Mouse (Mus musculus) 3T3-L1 (cell line): ENCODE measurements around the gene Cryga.
"Not testable (repeated sequence)": the region's sequence is repeated elsewhere in the genome, so short reads cannot be mapped to it uniquely, and the experiment has no call there.

Experiments
- DNase-seq: peaks from one replicate; pipeline ENCODE4 v3.0.0-alpha.2; 2015; ENCODE audit warnings: low read depth, low spot score

Gene Cryga

GRCm38 (mm10) chr1:65091566-65091965, 11.6 kb downstream of the Cryga start:
- DNase-seq, result peak; percentile 72

GRCm38 (mm10) chr1:65090370-65090769, 12.8 kb downstream of the Cryga start:
- peak; percentile 58 for DNase-seq

- DNase-seq, result no peak
These were observed 14.4 kb downstream of the Cryga start for GRCm38 (mm10) chr1:65088567-65089356.

- DNase-seq, result no peak
These were observed 21.0 kb downstream of the Cryga start, which contains the start of gene Crygb for GRCm38 (mm10) chr1:65082188-65082587. Crygb (minus strand) TSS chr1:65082288.

GRCm38 (mm10) chr1:65075607-65076006, 27.6 kb downstream of the Cryga start:
- peak; percentile 40 for DNase-seq

DNA sequence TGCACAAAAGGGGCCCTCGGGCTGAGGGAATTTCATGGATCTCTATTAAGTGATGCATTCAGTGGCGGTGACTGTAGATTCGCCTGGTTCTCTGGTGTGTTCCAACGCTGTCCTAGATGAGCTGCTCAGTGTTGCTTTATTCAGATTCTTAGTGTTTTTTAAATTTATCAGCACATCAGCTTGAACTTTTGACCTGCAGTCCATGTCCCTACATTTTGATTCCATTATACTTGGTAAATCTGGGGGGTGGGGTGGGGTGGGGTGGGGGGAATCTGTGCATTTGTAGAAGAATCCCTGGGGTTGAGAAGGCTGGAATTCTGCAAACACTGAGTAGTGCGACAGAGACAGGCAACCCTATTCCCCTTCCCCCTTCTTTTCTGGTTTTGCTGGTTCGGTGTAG, 29.6 kb downstream of the Cryga start, which contains the start of gene Crygc:
Gene Crygc (minus strand): TSS at position 101 of the 400 bp plus-strand sequence.
- no peak for DNase-seq

DNA sequence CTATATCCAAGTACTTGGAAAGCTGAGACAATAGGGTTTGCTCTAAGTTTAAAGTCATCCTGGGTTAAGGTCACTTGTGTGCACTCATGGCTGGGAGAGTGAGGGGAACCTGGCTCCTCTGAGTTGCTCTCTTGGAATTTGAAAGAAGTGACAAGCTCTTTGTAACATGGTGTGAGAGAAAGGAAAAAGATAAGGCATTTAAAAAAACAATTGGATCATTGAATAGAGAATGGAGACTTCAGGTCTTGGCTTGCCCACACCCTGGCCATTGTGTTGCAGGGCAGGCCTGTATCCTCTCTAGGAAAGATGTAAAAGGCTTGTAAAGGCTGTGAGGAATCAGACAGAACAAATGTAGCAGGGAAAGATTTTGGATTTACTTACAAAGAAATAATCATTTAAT, 35.3 kb downstream of the Cryga start:
- no peak for DNase-seq

DNA sequence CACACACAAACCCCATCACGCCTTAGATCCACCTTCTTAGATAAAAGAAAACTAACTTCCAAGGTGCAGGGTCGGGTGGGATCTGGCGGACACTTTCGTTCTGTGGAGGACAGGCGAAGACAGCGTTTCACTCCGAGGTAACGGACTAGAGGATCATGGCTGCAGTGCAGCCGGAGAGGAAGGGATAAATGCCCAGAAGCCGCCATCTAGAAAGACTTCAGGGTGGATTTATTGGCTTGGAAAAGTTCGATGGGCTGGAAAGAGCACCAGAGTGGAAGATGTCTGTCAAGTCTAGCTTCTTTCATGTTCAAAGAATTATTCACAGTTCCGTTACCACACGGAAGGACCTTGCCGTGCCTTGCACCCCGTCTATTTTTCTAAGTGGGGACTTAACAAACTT, 39.0 kb downstream of the Cryga start:
- DNase-seq, result no peak

GRCm38 (mm10) chr1:65063352-65063751, 39.8 kb downstream of the Cryga start, which contains the start of gene Crygd:
Crygd (minus strand) TSS chr1:65063452.
- DNase-seq, result no peak

- DNase-seq, result no peak
These were observed 51.0 kb downstream of the Cryga start for GRCm38 (mm10) chr1:65052140-65052539.

DNA sequence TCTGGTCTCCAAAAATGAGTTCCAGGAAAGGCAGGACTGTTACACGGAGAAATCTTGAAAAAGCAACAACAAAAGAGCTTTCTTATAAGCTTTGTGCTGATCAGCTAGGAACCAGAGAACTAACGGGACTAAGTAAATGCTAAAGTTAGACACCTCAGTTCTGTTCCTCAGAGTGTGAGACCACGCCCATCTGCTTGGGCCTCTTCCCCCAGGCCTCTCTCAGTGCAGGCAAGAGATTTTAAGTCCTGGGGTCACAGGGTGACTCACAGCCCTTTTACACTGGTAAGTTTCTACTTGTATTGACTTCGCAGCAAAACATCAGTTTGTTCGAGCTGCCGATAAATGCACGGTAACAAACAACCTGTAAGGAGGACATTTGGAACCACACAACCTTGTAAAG, 51.5 kb downstream of the Cryga start:
- peak; percentile 18 for DNase-seq

DNA sequence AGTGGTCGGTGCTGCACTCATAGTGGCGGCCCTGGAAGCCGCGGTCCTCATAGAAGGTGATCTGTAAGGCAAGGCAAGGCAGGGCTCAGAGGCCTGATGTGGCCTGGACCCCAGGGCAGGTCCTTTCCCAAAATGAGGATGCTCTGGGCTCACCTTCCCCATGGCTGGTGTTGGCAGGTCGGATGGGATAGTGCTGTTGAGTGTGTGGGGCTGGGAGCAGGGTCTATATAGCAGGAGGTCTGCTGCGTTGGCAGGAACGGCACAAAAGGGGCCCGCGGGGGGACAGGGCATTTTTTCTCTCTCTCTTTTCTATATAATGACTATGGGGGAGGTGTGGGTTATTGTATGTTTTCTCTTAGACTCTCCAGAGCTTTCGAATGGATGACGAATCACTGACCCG, 52.2 kb downstream of the Cryga start, which contains the start of gene Cryge:
Gene Cryge (minus strand): TSS at position 198 of the 400 bp plus-strand sequence.
- not testable (repeated sequence) for DNase-seq
